Mouse (Mus musculus): Measurements from ENCODE around the gene Trex1. TPM values are rescaled to one million over a fixed set of nuclear protein-coding genes. Genes with fewer than 3 reads are reported as not detected.

Gene Trex1
- polyA plus RNA-seq, 1 experiment from 2014 or later: 13.7 TPM

DNA sequence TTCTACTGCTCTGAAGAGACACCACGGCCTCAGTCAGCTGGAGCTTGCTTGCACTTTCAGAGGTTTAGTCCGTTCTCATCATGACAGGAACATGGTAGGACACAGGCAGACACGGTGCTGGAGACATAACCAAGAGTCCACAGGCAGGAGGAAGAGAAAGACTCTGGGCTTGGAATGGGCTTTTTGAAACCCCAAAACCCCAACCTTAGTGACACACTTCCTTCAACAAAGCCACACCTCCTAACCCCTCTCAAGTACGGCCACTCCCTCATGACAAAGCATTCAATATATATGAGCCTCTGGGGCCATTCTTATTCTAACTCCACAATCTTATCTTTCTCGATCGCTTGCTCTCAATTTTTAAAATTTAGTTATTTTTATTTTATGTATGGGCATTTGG lies 27.1 kb downstream of the Trex1 start:
- 84% methylated on average over 6 of the region's 6 CpGs for WGBS
- Histone ChIP-seq H3K4me1 (ENCODE audit: control insufficient read depth, insufficient read depth, low read length) (no peaks in the 10 kb centered on the region), H3K36me3 (ENCODE audit: control insufficient read depth, insufficient read depth, low read length) (peaks cover 9% of the 10 kb centered on the region; the same call in 1 of the 2 replicates), H3K27ac (ENCODE audit: low read length) (no peak overlapping the region), H3K27me3 (ENCODE audit: control insufficient read depth, insufficient read depth, low read depth, low read length) (no peaks in the 10 kb centered on the region), H3K4me3 (ENCODE audit: low read depth, low read length) (no peak overlapping the region), H3K4me2 (ENCODE audit: low read length) (no peak overlapping the region), H3K9ac (ENCODE audit: low read depth, low read length) (no peak overlapping the region), H3K9me3 (replicated peaks; ENCODE audit: control insufficient read depth, low read length, poor library complexity, severe bottlenecking) (no peaks in the 10 kb centered on the region)
- ATAC-seq: no peak

DNA sequence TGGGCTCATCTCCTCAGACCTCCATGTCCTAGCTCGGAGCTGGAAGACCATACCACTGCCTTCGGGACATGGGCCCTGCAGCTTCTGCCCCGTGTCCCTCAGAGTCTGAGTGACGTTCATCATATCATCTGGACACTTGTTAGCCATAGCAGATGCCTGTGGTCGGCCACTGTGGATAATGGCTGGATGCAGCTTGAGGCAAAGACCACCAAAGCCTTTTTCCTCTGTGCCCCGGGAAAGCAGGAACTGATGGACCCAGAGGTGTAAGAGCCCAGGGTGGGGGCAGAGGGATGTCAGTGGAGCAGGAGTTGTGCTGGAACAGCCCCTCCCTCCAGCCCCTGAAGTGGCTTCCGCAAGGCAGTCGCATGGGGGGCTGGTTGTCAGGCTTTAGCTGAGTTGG lies 27.8 kb downstream of the Trex1 start:
- Histone ChIP-seq H3K27me3 (ENCODE audit: control insufficient read depth, insufficient read depth, low read depth, low read length) (no peaks in the 10 kb centered on the region), H3K36me3 (ENCODE audit: control insufficient read depth, insufficient read depth, low read length) (peaks cover 11% of the 10 kb centered on the region; the same call in 1 of the 2 replicates), H3K4me1 (ENCODE audit: control insufficient read depth, insufficient read depth, low read length) (no peaks in the 10 kb centered on the region), H3K4me3 (ENCODE audit: low read depth, low read length) (no peak overlapping the region), H3K9me3 (replicated peaks; ENCODE audit: control insufficient read depth, low read length, poor library complexity, severe bottlenecking) (no peaks in the 10 kb centered on the region), H3K9ac (ENCODE audit: low read depth, low read length) (no peak overlapping the region), H3K4me2 (ENCODE audit: low read length) (no peak overlapping the region), H3K27ac (ENCODE audit: low read length) (no peak overlapping the region)
- ATAC-seq: no peak
- 86% methylated on average over 8 of the region's 8 CpGs for WGBS

DNA sequence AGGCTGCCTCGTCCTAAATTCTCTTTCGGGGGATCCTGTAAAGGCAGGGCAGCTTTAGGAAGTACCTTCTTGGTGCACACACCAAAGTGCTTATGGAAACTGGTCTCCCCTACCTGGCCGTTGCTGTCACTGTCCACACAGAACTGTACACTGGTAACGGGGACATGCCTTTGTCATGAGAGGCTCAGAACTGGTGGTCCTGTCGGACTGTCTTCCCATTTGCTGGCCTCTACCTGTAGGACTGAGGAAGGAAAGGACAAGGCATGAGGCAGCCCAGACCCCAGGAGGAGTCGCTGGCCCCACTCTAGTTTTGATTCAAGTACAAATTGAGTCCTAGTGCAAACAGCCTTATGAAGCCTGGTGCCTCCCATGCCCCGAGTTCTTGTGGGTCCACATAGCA lies 28.5 kb downstream of the Trex1 start:
- peaks cover 11% of the 10 kb centered on the region; the same call in 1 of the 2 replicates for H3K36me3 ChIP-seq (ENCODE audit: control insufficient read depth, insufficient read depth, low read length)
- no peak for ATAC-seq
- no peak overlapping the region for H3K4me2 ChIP-seq (ENCODE audit: low read length)
- no peaks in the 10 kb centered on the region for H3K4me1 ChIP-seq (ENCODE audit: control insufficient read depth, insufficient read depth, low read length)
- H3K27me3 ChIP-seq (ENCODE audit: control insufficient read depth, insufficient read depth, low read depth, low read length): no peaks in the 10 kb centered on the region
- H3K9ac ChIP-seq (ENCODE audit: low read depth, low read length): no peak overlapping the region
- no peak overlapping the region for H3K27ac ChIP-seq (ENCODE audit: low read length)
- H3K9me3 ChIP-seq (replicated peaks; ENCODE audit: control insufficient read depth, low read length, poor library complexity, severe bottlenecking): no peaks in the 10 kb centered on the region
- WGBS: 92% methylated on average over 7 of the region's 7 CpGs
- no peak overlapping the region for H3K4me3 ChIP-seq (ENCODE audit: low read depth, low read length)

DNA sequence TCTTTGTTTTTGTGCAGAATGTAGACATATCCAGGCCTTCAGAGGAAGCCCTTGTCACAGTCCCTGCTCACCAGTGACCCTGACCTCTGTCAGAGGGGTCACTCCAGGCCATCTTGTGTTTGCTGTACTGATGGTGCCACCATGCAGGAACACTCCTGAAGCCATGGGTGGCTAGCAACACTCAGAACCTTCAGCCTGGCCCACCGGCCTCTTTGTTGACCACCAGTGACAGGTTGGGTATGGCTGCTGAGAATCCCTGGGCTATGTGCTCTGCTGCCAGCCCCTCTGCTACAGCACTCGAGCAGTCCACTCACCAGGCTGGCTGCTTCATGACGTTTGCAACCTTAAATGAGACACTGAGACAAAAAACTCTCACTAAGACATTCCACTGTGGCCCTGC lies 29.2 kb downstream of the Trex1 start:
- WGBS: 70% methylated on average over 3 of the region's 3 CpGs
- no peaks in the 10 kb centered on the region for H3K27me3 ChIP-seq (ENCODE audit: control insufficient read depth, insufficient read depth, low read depth, low read length)
- no peak overlapping the region for H3K4me2 ChIP-seq (ENCODE audit: low read length)
- H3K27ac ChIP-seq (ENCODE audit: low read length): no peak overlapping the region
- no peaks in the 10 kb centered on the region for H3K9me3 ChIP-seq (replicated peaks; ENCODE audit: control insufficient read depth, low read length, poor library complexity, severe bottlenecking)
- ATAC-seq: no peak
- H3K4me3 ChIP-seq (ENCODE audit: low read depth, low read length): no peak overlapping the region
- no peak overlapping the region for H3K9ac ChIP-seq (ENCODE audit: low read depth, low read length)
- H3K4me1 ChIP-seq (ENCODE audit: control insufficient read depth, insufficient read depth, low read length): no peaks in the 10 kb centered on the region
- peaks cover 13% of the 10 kb centered on the region; the same call in 1 of the 2 replicates for H3K36me3 ChIP-seq (ENCODE audit: control insufficient read depth, insufficient read depth, low read length)

DNA sequence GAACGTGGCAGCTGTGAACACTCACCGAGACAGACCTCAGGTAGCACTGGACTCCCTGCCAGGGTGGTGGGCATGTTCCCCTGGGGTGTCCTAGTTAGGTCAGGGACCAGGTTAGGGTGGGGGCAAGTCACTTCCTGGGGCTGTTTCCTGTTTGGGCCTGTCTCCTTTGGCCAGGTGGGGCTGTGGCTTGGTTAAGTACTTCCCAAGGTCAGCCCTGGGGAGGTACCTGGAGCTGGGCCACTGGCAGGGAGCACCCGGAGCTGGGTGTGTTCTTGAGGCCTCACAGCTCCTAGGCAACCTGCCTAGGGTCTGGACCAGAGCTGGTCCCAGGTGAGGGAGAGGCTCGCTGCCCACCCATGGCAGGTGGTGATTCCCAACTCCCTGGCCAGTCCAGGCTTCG lies 30.6 kb downstream of the Trex1 start:
- Histone ChIP-seq H3K4me2 (ENCODE audit: low read length) (no peak overlapping the region), H3K9me3 (replicated peaks; ENCODE audit: control insufficient read depth, low read length, poor library complexity, severe bottlenecking) (no peaks in the 10 kb centered on the region), H3K4me3 (ENCODE audit: low read depth, low read length) (no peak overlapping the region), H3K36me3 (ENCODE audit: control insufficient read depth, insufficient read depth, low read length) (peaks cover 21% of the 10 kb centered on the region; the same call in 1 of the 2 replicates), H3K27me3 (ENCODE audit: control insufficient read depth, insufficient read depth, low read depth, low read length) (no peaks in the 10 kb centered on the region), H3K4me1 (ENCODE audit: control insufficient read depth, insufficient read depth, low read length) (no peaks in the 10 kb centered on the region), H3K9ac (ENCODE audit: low read depth, low read length) (no peak overlapping the region), H3K27ac (ENCODE audit: low read length) (no peak overlapping the region)
- 78% methylated on average over 5 of the region's 5 CpGs for WGBS
- no peak for ATAC-seq

DNA sequence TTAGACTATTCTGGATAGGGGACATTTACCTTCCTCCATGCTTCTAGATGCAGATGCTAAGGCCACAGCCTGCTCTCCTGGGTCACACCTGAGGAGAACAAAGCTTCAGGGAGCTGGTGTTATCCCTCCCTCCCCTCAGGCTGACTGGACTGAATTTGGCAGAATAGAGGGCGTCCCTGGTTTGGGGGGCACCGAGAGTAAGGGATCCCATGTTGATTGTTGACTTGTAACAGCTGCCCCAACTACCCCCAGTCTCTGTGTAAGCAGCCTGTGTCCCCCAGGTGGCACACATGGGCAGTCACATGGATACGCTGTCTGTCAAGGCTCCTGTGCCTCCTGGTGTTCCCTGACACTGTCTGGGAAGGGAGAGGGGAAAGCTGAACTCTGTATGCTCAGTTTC lies 31.1 kb downstream of the Trex1 start:
- ATAC-seq: no peak

GRCm38 (mm10) chr9:109027521-109027920 lies 32.0 kb downstream of the Trex1 start:
- no peak for ATAC-seq
- Histone ChIP-seq H3K36me3 (ENCODE audit: control insufficient read depth, insufficient read depth, low read length) (peaks cover 21% of the 10 kb centered on the region; the same call in 1 of the 2 replicates), H3K9ac (ENCODE audit: low read depth, low read length) (no peak overlapping the region), H3K4me1 (ENCODE audit: control insufficient read depth, insufficient read depth, low read length) (no peaks in the 10 kb centered on the region), H3K4me3 (ENCODE audit: low read depth, low read length) (no peak overlapping the region), H3K27ac (ENCODE audit: low read length) (no peak overlapping the region), H3K27me3 (ENCODE audit: control insufficient read depth, insufficient read depth, low read depth, low read length) (no peaks in the 10 kb centered on the region), H3K9me3 (replicated peaks; ENCODE audit: control insufficient read depth, low read length, poor library complexity, severe bottlenecking) (no peaks in the 10 kb centered on the region), H3K4me2 (ENCODE audit: low read length) (no peak overlapping the region)
- 81% methylated on average over 8 of the region's 8 CpGs for WGBS

More for the DNA sequence above, 31.1 kb downstream of the Trex1 start:
- Histone ChIP-seq H3K4me2 (ENCODE audit: low read length) (no peak overlapping the region), H3K4me1 (ENCODE audit: control insufficient read depth, insufficient read depth, low read length) (no peaks in the 10 kb centered on the region), H3K36me3 (ENCODE audit: control insufficient read depth, insufficient read depth, low read length) (peaks cover 21% of the 10 kb centered on the region; the same call in 1 of the 2 replicates), H3K4me3 (ENCODE audit: low read depth, low read length) (no peak overlapping the region), H3K27ac (ENCODE audit: low read length) (no peak overlapping the region), H3K27me3 (ENCODE audit: control insufficient read depth, insufficient read depth, low read depth, low read length) (no peaks in the 10 kb centered on the region), H3K9ac (ENCODE audit: low read depth, low read length) (no peak overlapping the region), H3K9me3 (replicated peaks; ENCODE audit: control insufficient read depth, low read length, poor library complexity, severe bottlenecking) (no peaks in the 10 kb centered on the region)
- WGBS: 80% methylated on average over 3 of the region's 3 CpGs

DNA sequence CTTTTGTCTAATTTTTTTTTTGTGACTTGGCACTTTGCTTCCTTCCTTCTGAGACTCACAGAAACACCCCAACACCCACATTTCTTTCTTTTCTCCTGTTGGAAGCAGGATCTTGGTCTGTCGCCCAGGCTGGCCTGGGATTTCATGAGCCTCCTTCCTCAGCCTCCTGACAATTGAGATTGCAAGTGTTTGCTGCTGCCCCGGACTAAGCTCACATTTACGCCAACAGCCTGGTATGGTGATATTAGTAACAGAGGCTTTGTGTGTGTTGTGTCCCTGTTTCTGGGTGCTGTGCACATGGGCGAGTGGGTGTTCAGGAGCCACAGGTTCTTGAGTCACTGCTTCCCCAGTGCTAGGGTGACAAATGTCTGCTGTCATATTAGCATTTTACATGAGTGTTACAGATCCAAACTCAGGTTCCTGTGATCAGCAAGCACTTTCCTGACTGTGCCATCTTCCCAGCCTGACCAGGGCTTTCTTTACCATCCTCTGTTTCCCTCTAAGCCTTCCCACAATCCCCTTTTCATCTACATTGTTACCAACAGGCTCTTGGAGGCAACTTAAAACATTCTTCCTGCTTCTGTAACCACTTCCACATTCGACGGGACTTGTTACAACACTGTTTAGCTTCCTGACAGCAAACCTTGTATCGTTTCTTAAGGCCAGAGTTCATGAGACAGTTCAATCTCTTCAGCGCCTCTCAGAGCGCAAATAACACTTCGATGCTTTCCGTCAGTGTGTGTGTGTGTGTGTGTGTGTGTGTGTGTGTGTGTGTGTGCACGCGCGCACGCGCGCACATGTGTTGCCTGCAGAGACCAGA lies 36.5 kb downstream of the Trex1 start:
- H3K9me3 ChIP-seq (replicated peaks; ENCODE audit: control insufficient read depth, low read length, poor library complexity, severe bottlenecking): no peaks in the 10 kb centered on the region
- H3K9ac ChIP-seq (ENCODE audit: low read depth, low read length): no peak overlapping the region
- H3K27ac ChIP-seq (ENCODE audit: low read length): no peak overlapping the region
- no peak overlapping the region for H3K4me2 ChIP-seq (ENCODE audit: low read length)
- 92% methylated on average over 17 of the region's 17 CpGs for WGBS
- no peak for ATAC-seq
- H3K4me3 ChIP-seq (ENCODE audit: low read depth, low read length): no peak overlapping the region
- H3K4me1 ChIP-seq (ENCODE audit: control insufficient read depth, insufficient read depth, low read length): no peaks in the 10 kb centered on the region
- H3K27me3 ChIP-seq (ENCODE audit: control insufficient read depth, insufficient read depth, low read depth, low read length): no peaks in the 10 kb centered on the region
- peaks cover 11% of the 10 kb centered on the region; the same call in 1 of the 2 replicates for H3K36me3 ChIP-seq (ENCODE audit: control insufficient read depth, insufficient read depth, low read length)

- Histone ChIP-seq H3K36me3 (ENCODE audit: control insufficient read depth, insufficient read depth, low read length) (peaks cover 9% of the 10 kb centered on the region; the same call in 1 of the 2 replicates), H3K9ac (ENCODE audit: low read depth, low read length) (no peak overlapping the region), H3K27me3 (ENCODE audit: control insufficient read depth, insufficient read depth, low read depth, low read length) (no peaks in the 10 kb centered on the region), H3K9me3 (replicated peaks; ENCODE audit: control insufficient read depth, low read length, poor library complexity, severe bottlenecking) (no peaks in the 10 kb centered on the region), H3K4me3 (ENCODE audit: low read depth, low read length) (no peak overlapping the region), H3K4me2 (ENCODE audit: low read length) (no peak overlapping the region), H3K4me1 (ENCODE audit: control insufficient read depth, insufficient read depth, low read length) (no peaks in the 10 kb centered on the region), H3K27ac (ENCODE audit: low read length) (no peak overlapping the region)
- 80% methylated on average over 4 of the region's 4 CpGs for WGBS
- no peak for ATAC-seq
Observed at GRCm38 (mm10) chr9:109021428-109021827, 38.1 kb downstream of the Trex1 start.

All from midbrain, embryonic 16.5 days (tissue).